Mouse (Mus musculus): Measurements from ENCODE around the gene Cntn3.

GRCm38 (mm10) chr6:102567496-102567895 is 5.4 kb downstream of the Cntn3 start:
- TF ChIP-seq CTCF (IDR thresholded peaks at IDR 0.05; ENCODE audit: control insufficient read depth, insufficient read depth, insufficient read length) (no peak), MAX (IDR thresholded peaks at IDR 0.05) (no peak), USF1 (IDR thresholded peaks at IDR 0.05; ENCODE audit: low read depth) (no peak), MYOG (IDR thresholded peaks at IDR 0.05; ENCODE audit: control insufficient read depth, extremely low read depth, insufficient read length) (no peak), CEBPB (IDR thresholded peaks at IDR 0.05; ENCODE audit: low read depth) (no peak), MYOD1 (IDR thresholded peaks at IDR 0.05; ENCODE audit: control insufficient read depth, insufficient read length, low read depth) (no peak), FOSL1 (IDR thresholded peaks at IDR 0.05; ENCODE audit: insufficient read depth, low read length, poor library complexity, severe bottlenecking) (no peak)

All from C2C12 (cell line).